Mouse (Mus musculus): ENCODE data around the gene Lrpprc. TPM values are rescaled to one million over a fixed set of nuclear protein-coding genes. Genes with fewer than 3 reads are reported as not detected.

Lrpprc gene
- total and polyA plus RNA-seq, 3 experiments, result 16.7 to 121 (median 111) TPM

GRCm38 (mm10) chr17:84708818-84709217 lies 81.8 kb downstream of the Lrpprc start:
- TF ChIP-seq GATA1 (IDR thresholded peaks at IDR 0.05; ENCODE audit: borderline replicate concordance, low read length) (no peak), GATA2 (IDR thresholded peaks at IDR 0.05; ENCODE audit: borderline replicate concordance, low read depth, low read length) (no peak), CTCF (IDR thresholded peaks at IDR 0.05; ENCODE audit: low read depth, low read length) (no peak), TAL1 (conservative IDR thresholded peaks at IDR 0.05; ENCODE audit: low read depth, low read length) (no peak), POLR2AphosphoS5 (IDR thresholded peaks at IDR 0.05; ENCODE audit: insufficient replicate concordance, low read depth, low read length) (no peak)
- no peak for ATAC-seq (ENCODE audit: extremely low read depth, insufficient number of reproducible peaks, low FRiP score, poor library complexity, severe bottlenecking)
- H3K36me3 ChIP-seq (replicated peaks), result peaks cover 88% of the 10 kb centered on the region
- no peak for DNase-seq (ENCODE audit: low spot score)
- no peak overlapping the region for H3K4me3 ChIP-seq (ENCODE audit: low read depth, low read length)
- H3K27me3 ChIP-seq (ENCODE audit: insufficient read depth, low read length), result no peaks in the 10 kb centered on the region
- H3K9me3 ChIP-seq (replicated peaks), result no peaks in the 10 kb centered on the region
- H3K4me1 ChIP-seq (ENCODE audit: insufficient read depth, low read depth, low read length), result no peaks in the 10 kb centered on the region

GRCm38 (mm10) chr17:84707407-84707806 lies 83.2 kb downstream of the Lrpprc start:
- no peak overlapping the region for H3K4me3 ChIP-seq (ENCODE audit: low read depth, low read length)
- H3K4me1 ChIP-seq (ENCODE audit: insufficient read depth, low read depth, low read length), result no peaks in the 10 kb centered on the region
- peaks cover 86% of the 10 kb centered on the region for H3K36me3 ChIP-seq (replicated peaks)
- H3K9me3 ChIP-seq (replicated peaks), result no peaks in the 10 kb centered on the region
- no peak for DNase-seq (ENCODE audit: low spot score)
- no peaks in the 10 kb centered on the region for H3K27me3 ChIP-seq (ENCODE audit: insufficient read depth, low read length)
- ATAC-seq (ENCODE audit: extremely low read depth, insufficient number of reproducible peaks, low FRiP score, poor library complexity, severe bottlenecking), result no peak
- no peak for TF ChIP-seq GATA2 (IDR thresholded peaks at IDR 0.05; ENCODE audit: borderline replicate concordance, low read depth, low read length)
- TF ChIP-seq GATA1 (IDR thresholded peaks at IDR 0.05; ENCODE audit: borderline replicate concordance, low read length), result no peak
- no peak for TF ChIP-seq TAL1 (conservative IDR thresholded peaks at IDR 0.05; ENCODE audit: low read depth, low read length)
- no peak for TF ChIP-seq POLR2AphosphoS5 (IDR thresholded peaks at IDR 0.05; ENCODE audit: insufficient replicate concordance, low read depth, low read length)
- TF ChIP-seq CTCF (IDR thresholded peaks at IDR 0.05; ENCODE audit: low read depth, low read length), result no peak; the same call in 1 of the 2 replicates

GRCm38 (mm10) chr17:84698727-84699126 lies 91.9 kb downstream of the Lrpprc start:
- H3K27me3 ChIP-seq (ENCODE audit: insufficient read depth, low read length), result peaks cover 30% of the 10 kb centered on the region
- TF ChIP-seq TAL1 (conservative IDR thresholded peaks at IDR 0.05; ENCODE audit: low read depth, low read length), result no peak
- no peak for TF ChIP-seq GATA2 (IDR thresholded peaks at IDR 0.05; ENCODE audit: borderline replicate concordance, low read depth, low read length)
- TF ChIP-seq CTCF (IDR thresholded peaks at IDR 0.05; ENCODE audit: low read depth, low read length), result peak; percentile 70
- H3K36me3 ChIP-seq (replicated peaks), result peaks cover 17% of the 10 kb centered on the region
- ATAC-seq (ENCODE audit: extremely low read depth, insufficient number of reproducible peaks, low FRiP score, poor library complexity, severe bottlenecking), result peak; percentile 34; the same call in 1 of the 2 replicates
- H3K4me3 ChIP-seq (ENCODE audit: low read depth, low read length), result no peak overlapping the region
- DNase-seq (ENCODE audit: low spot score), result peak; percentile 68
- no peaks in the 10 kb centered on the region for H3K9me3 ChIP-seq (replicated peaks)
- no peaks in the 10 kb centered on the region for H3K4me1 ChIP-seq (ENCODE audit: insufficient read depth, low read depth, low read length)

GRCm38 (mm10) chr17:84696537-84696936 lies 94.1 kb downstream of the Lrpprc start:
- H3K36me3 ChIP-seq (replicated peaks), result no peaks in the 10 kb centered on the region
- H3K4me3 ChIP-seq (ENCODE audit: low read depth, low read length), result no peak overlapping the region
- no peaks in the 10 kb centered on the region for H3K9me3 ChIP-seq (replicated peaks)
- peaks cover 37% of the 10 kb centered on the region for H3K27me3 ChIP-seq (ENCODE audit: insufficient read depth, low read length)
- ATAC-seq (ENCODE audit: extremely low read depth, insufficient number of reproducible peaks, low FRiP score, poor library complexity, severe bottlenecking) (no peak), DNase-seq (ENCODE audit: low spot score) (no peak)
- H3K4me1 ChIP-seq (ENCODE audit: insufficient read depth, low read depth, low read length), result no peaks in the 10 kb centered on the region
- no peak for TF ChIP-seq POLR2AphosphoS5 (IDR thresholded peaks at IDR 0.05; ENCODE audit: insufficient replicate concordance, low read depth, low read length)
- TF ChIP-seq GATA2 (IDR thresholded peaks at IDR 0.05; ENCODE audit: borderline replicate concordance, low read depth, low read length), result no peak
- no peak for TF ChIP-seq CTCF (IDR thresholded peaks at IDR 0.05; ENCODE audit: low read depth, low read length)
- no peak for TF ChIP-seq TAL1 (conservative IDR thresholded peaks at IDR 0.05; ENCODE audit: low read depth, low read length)
- no peak for TF ChIP-seq GATA1 (IDR thresholded peaks at IDR 0.05; ENCODE audit: borderline replicate concordance, low read length)

GRCm38 (mm10) chr17:84693741-84694140 lies 96.8 kb downstream of the Lrpprc start:
- Histone ChIP-seq H3K4me3 (ENCODE audit: low read depth, low read length) (no peak overlapping the region), H3K9me3 (replicated peaks) (no peaks in the 10 kb centered on the region), H3K36me3 (replicated peaks) (no peaks in the 10 kb centered on the region), H3K27me3 (ENCODE audit: insufficient read depth, low read length) (peaks cover 48% of the 10 kb centered on the region), H3K4me1 (ENCODE audit: insufficient read depth, low read depth, low read length) (no peaks in the 10 kb centered on the region)
- DNase-seq (ENCODE audit: low spot score) (no peak), ATAC-seq (ENCODE audit: extremely low read depth, insufficient number of reproducible peaks, low FRiP score, poor library complexity, severe bottlenecking) (no peak)
- TF ChIP-seq GATA1 (IDR thresholded peaks at IDR 0.05; ENCODE audit: borderline replicate concordance, low read length), result no peak
- no peak for TF ChIP-seq TAL1 (conservative IDR thresholded peaks at IDR 0.05; ENCODE audit: low read depth, low read length)
- TF ChIP-seq GATA2 (IDR thresholded peaks at IDR 0.05; ENCODE audit: borderline replicate concordance, low read depth, low read length), result no peak
- no peak for TF ChIP-seq CTCF (IDR thresholded peaks at IDR 0.05; ENCODE audit: low read depth, low read length)
- no peak for TF ChIP-seq POLR2AphosphoS5 (IDR thresholded peaks at IDR 0.05; ENCODE audit: insufficient replicate concordance, low read depth, low read length)

- no peak for TF ChIP-seq CTCF (IDR thresholded peaks at IDR 0.05; ENCODE audit: low read depth, low read length)
- TF ChIP-seq TAL1 (conservative IDR thresholded peaks at IDR 0.05; ENCODE audit: low read depth, low read length), result no peak
- TF ChIP-seq POLR2AphosphoS5 (IDR thresholded peaks at IDR 0.05; ENCODE audit: insufficient replicate concordance, low read depth, low read length), result no peak
- no peak for TF ChIP-seq GATA1 (IDR thresholded peaks at IDR 0.05; ENCODE audit: borderline replicate concordance, low read length)
- TF ChIP-seq GATA2 (IDR thresholded peaks at IDR 0.05; ENCODE audit: borderline replicate concordance, low read depth, low read length), result no peak
- no peaks in the 10 kb centered on the region for H3K36me3 ChIP-seq (replicated peaks)
- ATAC-seq (ENCODE audit: extremely low read depth, insufficient number of reproducible peaks, low FRiP score, poor library complexity, severe bottlenecking) (no peak), DNase-seq (ENCODE audit: low spot score) (no peak)
- H3K4me3 ChIP-seq (ENCODE audit: low read depth, low read length), result no peak overlapping the region
- no peaks in the 10 kb centered on the region for H3K9me3 ChIP-seq (replicated peaks)
- H3K27me3 ChIP-seq (ENCODE audit: insufficient read depth, low read length), result peaks cover 26% of the 10 kb centered on the region
- no peaks in the 10 kb centered on the region for H3K4me1 ChIP-seq (ENCODE audit: insufficient read depth, low read depth, low read length)
These were observed 100.5 kb downstream of the Lrpprc start for GRCm38 (mm10) chr17:84690111-84690510.
